Mouse (Mus musculus): ENCODE results near the gene Tent4a. TPM values are rescaled to one million over a fixed set of nuclear protein-coding genes. Genes with fewer than 3 reads are reported as not detected.

The Tent4a gene
- polyA plus RNA-seq, 1 experiment from 2014 or later = 2.3 TPM

- peaks cover 7% of the 10 kb centered on the region; the same call in 1 of the 2 replicates for H3K4me1 ChIP-seq (replicated peaks; ENCODE audit: control insufficient read depth, insufficient read depth, low read length)
- WGBS = 2% methylated on average over 30 of the region's 30 CpGs
- H3K9ac ChIP-seq (ENCODE audit: low read depth, low read length) = no peak overlapping the region
- peaks cover 34% of the 10 kb centered on the region for H3K27me3 ChIP-seq (replicated peaks; ENCODE audit: control insufficient read depth, insufficient read depth, low read length)
- H3K4me3 ChIP-seq (ENCODE audit: low read depth, low read length) = peak overlapping the region; percentile 21; the same call in 1 of the 2 replicates
- no peak for ATAC-seq
- no peak for TF ChIP-seq CTCF (IDR thresholded peaks at IDR 0.05; ENCODE audit: low read depth)
- no peaks in the 10 kb centered on the region for H3K9me3 ChIP-seq (ENCODE audit: control insufficient read depth)
- H3K36me3 ChIP-seq (ENCODE audit: control insufficient read depth, insufficient read depth) = no peaks in the 10 kb centered on the region
- H3K27ac ChIP-seq (ENCODE audit: low read depth, low read length) = no peak overlapping the region
- peak overlapping the region; percentile 54 for H3K4me2 ChIP-seq (replicated peaks; ENCODE audit: low read depth)
These were observed 52.5 kb downstream of the Tent4a start for GRCm38 (mm10) chr13:69481634-69482505.

DNA sequence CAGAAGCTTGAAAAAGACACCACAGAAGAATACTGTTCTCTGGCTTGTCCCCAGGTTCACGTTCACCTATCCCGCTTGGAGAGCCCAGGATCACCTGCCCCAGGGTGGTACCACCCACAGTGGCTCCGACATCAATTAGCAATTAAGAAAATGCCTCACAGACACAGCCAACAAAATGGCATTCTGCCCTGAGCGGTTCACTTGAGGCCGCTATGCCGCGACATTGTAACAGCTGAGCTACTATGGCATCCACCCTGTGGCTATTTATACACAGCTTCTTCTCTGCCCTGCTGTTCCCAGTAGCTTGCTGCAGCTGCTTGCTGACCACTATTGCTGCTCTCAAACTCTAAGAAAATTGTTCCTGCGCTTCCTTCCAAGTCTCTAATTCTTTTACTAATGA, 53.4 kb downstream of the Tent4a start:
- TF ChIP-seq CTCF (IDR thresholded peaks at IDR 0.05; ENCODE audit: low read depth) = no peak
- peaks cover 7% of the 10 kb centered on the region; the same call in 1 of the 2 replicates for H3K4me1 ChIP-seq (replicated peaks; ENCODE audit: control insufficient read depth, insufficient read depth, low read length)

GRCm38 (mm10) chr13:69479906-69480305, 54.5 kb downstream of the Tent4a start:
- Histone ChIP-seq H3K4me3 (ENCODE audit: low read depth, low read length) (no peak overlapping the region), H3K27me3 (replicated peaks; ENCODE audit: control insufficient read depth, insufficient read depth, low read length) (peaks cover 26% of the 10 kb centered on the region), H3K27ac (ENCODE audit: low read depth, low read length) (no peak overlapping the region), H3K4me1 (replicated peaks; ENCODE audit: control insufficient read depth, insufficient read depth, low read length) (peaks cover 7% of the 10 kb centered on the region; the same call in 1 of the 2 replicates), H3K36me3 (ENCODE audit: control insufficient read depth, insufficient read depth) (no peaks in the 10 kb centered on the region), H3K9me3 (ENCODE audit: control insufficient read depth) (no peaks in the 10 kb centered on the region), H3K9ac (ENCODE audit: low read depth, low read length) (no peak overlapping the region), H3K4me2 (replicated peaks; ENCODE audit: low read depth) (no peak overlapping the region)
- TF ChIP-seq CTCF (IDR thresholded peaks at IDR 0.05; ENCODE audit: low read depth) = no peak
- no peak for ATAC-seq
- WGBS = 76% methylated on average over 2 of the region's 2 CpGs

More for the DNA sequence above, 53.4 kb downstream of the Tent4a start:
- WGBS = 15% methylated on average over 8 of the region's 8 CpGs
- Histone ChIP-seq H3K27me3 (replicated peaks; ENCODE audit: control insufficient read depth, insufficient read depth, low read length) (peaks cover 31% of the 10 kb centered on the region), H3K9ac (ENCODE audit: low read depth, low read length) (no peak overlapping the region), H3K4me2 (replicated peaks; ENCODE audit: low read depth) (no peak overlapping the region; the same call in 1 of the 2 replicates), H3K9me3 (ENCODE audit: control insufficient read depth) (no peaks in the 10 kb centered on the region), H3K27ac (ENCODE audit: low read depth, low read length) (no peak overlapping the region), H3K4me3 (ENCODE audit: low read depth, low read length) (no peak overlapping the region), H3K36me3 (ENCODE audit: control insufficient read depth, insufficient read depth) (no peaks in the 10 kb centered on the region)
- ATAC-seq = no peak

- Histone ChIP-seq H3K9ac (ENCODE audit: low read depth, low read length) (no peak overlapping the region), H3K9me3 (ENCODE audit: control insufficient read depth) (no peaks in the 10 kb centered on the region), H3K4me3 (ENCODE audit: low read depth, low read length) (no peak overlapping the region), H3K27ac (ENCODE audit: low read depth, low read length) (no peak overlapping the region), H3K36me3 (ENCODE audit: control insufficient read depth, insufficient read depth) (no peaks in the 10 kb centered on the region), H3K27me3 (replicated peaks; ENCODE audit: control insufficient read depth, insufficient read depth, low read length) (peaks cover 19% of the 10 kb centered on the region), H3K4me1 (replicated peaks; ENCODE audit: control insufficient read depth, insufficient read depth, low read length) (peaks cover 7% of the 10 kb centered on the region; the same call in 1 of the 2 replicates), H3K4me2 (replicated peaks; ENCODE audit: low read depth) (no peak overlapping the region)
- no peak for TF ChIP-seq CTCF (IDR thresholded peaks at IDR 0.05; ENCODE audit: low read depth)
- ATAC-seq = no peak
- 88% methylated on average over 6 of the region's 6 CpGs for WGBS
These were observed 55.7 kb downstream of the Tent4a start for GRCm38 (mm10) chr13:69478703-69479102.

DNA sequence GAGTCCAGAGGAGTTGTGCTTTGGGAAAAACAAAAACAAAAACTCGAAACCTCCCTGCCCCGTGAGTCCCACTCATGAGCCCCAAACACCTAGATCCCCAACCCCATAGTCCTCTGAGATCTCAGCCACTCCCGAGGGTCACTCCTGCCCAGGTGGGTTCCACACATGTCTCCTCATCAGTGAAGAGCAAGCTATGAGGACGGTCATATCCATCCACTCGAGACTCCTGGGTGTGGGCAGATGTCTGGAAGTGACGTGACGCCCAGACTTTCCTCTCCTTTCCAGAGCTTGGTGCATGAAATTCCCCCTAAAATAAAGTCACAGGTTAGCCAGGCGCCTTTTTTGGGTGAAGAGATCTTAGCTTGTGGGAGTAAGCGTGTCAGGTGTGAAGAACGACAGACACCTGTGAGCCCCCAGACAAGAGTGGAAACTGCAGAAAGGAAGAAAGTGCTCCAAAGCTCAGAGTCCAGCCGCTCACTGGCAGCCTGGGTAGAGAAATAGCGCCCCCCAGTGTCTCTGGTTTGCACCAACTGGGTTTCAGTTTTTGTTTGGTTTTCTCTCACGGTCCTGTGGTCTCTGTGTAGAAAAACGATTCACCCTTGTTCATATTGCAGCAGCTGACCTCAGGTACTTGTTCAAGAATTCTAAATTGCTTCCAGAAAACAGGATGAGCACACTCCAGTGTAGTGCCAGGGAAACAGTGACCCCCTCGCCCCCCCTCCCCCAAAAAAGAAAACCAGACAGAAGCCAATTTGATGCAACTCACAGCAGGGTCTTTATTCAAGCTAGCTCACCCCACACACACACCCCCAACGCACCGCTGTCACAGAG, 73.6 kb downstream of the Tent4a start:
- Histone ChIP-seq H3K4me2 (replicated peaks; ENCODE audit: low read depth) (0 out of 2 replicates have a peak overlapping the region, but pooled peaks have one; percentile 35), H3K36me3 (ENCODE audit: control insufficient read depth, insufficient read depth) (no peaks in the 10 kb centered on the region), H3K4me1 (replicated peaks; ENCODE audit: control insufficient read depth, insufficient read depth, low read length) (no peaks in the 10 kb centered on the region), H3K27ac (ENCODE audit: low read depth, low read length) (no peak overlapping the region), H3K9me3 (ENCODE audit: control insufficient read depth) (no peaks in the 10 kb centered on the region), H3K9ac (ENCODE audit: low read depth, low read length) (no peak overlapping the region), H3K27me3 (replicated peaks; ENCODE audit: control insufficient read depth, insufficient read depth, low read length) (no peaks in the 10 kb centered on the region), H3K4me3 (ENCODE audit: low read depth, low read length) (no peak overlapping the region)
- ATAC-seq = peak; percentile 69
- 46% methylated on average over 17 of the region's 17 CpGs for WGBS
- TF ChIP-seq CTCF (IDR thresholded peaks at IDR 0.05; ENCODE audit: low read depth) = peak; percentile 81

Data from intestine, postnatal 0 days (tissue).